12 mouse cellular contexts compared by ENCODE assay signal in the genomic region with DNA sequence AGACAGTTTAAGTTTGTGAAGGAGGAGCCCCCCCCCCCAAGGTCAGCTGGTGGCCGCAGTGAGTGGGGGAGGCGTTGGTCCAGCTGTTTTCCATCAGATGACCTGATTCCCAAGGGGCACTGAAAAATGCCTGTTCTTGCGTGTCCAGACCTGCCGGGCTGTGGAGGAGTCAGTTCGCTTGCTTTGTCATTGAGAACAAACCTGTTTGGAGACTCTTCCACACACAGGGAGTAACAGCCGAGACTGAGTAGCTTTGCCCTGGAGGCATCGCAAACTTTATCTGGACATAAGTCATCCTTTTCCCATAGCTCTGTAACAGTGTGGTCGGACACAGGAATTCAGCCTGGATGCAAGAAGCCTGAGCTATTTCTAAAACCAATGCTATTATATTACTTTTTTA. TPM values are rescaled to one million over a fixed set of nuclear protein-coding genes. Genes with fewer than 3 reads are reported as not detected.
DNase-seq lines count a peak whose midpoint lies in the region.
"Had no signal": no experiment of that assay in that cellular context is flagged by ENCODE, and none has a peak within 500 bp of the region (broad histone marks: within the 10 kb centered on the region; RNA-seq: fewer than 3 reads in every experiment).

No protein-coding gene starts in this region.

- peak; percentile 67 for DNase-seq in urinary bladder, postnatal 14 days (ENCODE audit: low spot score)
- no peak for DNase-seq in urinary bladder, adult 2 months (ENCODE audit: low spot score)
- DNase-seq in embryo, embryonic 10.5 days (ENCODE audit: low spot score) = peak; percentile 57
- peak; percentile 68 for DNase-seq in forelimb bud, embryonic 11.5 days (ENCODE audit: low read depth, low spot score)
- DNase-seq in urinary bladder, postnatal 36 days (ENCODE audit: low spot score in 2 of 2) = peak; percentile 37 to 65
- no peak for DNase-seq in adrenal gland, postnatal 25 days
- DNase-seq in cerebellum, adult 9-10 months = no peak
- DNase-seq: adrenal gland, postnatal 14 days; cerebellum, adult 11-12 months; kidney, adult 11 months; liver, embryonic 13.5 days had no signal

RNA-seq across cellular contexts. Expression of gene Ankrd35, which starts 4.5 kb away (rescaled TPM):
- polyA plus RNA-seq in urinary bladder, adult 2 months (2012; rRNA removed) = 9.5 TPM in 2 replicates
- total RNA-seq in adrenal gland, postnatal 25 days (2021) = 2.3 and 3.2 TPM in 2 replicates

RNA-seq across cellular contexts. Expression of gene Pias3, which starts 21.7 kb away (rescaled TPM):
- polyA plus RNA-seq in urinary bladder, adult 2 months (2012; rRNA removed) = 45.8 and 47.6 TPM in 2 replicates
- total RNA-seq in adrenal gland, postnatal 25 days (2021) = 27.6 and 33.1 TPM in 2 replicates

RNA-seq across cellular contexts. Expression of gene Itga10, which starts 29.1 kb away (rescaled TPM):
- polyA plus RNA-seq in urinary bladder, adult 2 months (2012; rRNA removed) = 3.5 and 3.8 TPM in 2 replicates
- total RNA-seq in adrenal gland, postnatal 25 days (2021) = 1.9 and 2.0 TPM in 2 replicates

RNA-seq across cellular contexts. Expression of gene Nudt17, which starts 33.9 kb away (rescaled TPM):
- polyA plus RNA-seq in urinary bladder, adult 2 months (2012; rRNA removed) = 2.5 and 2.9 TPM in 2 replicates
- 0.67 TPM in 1 of 2 replicates, not detected in the other for total RNA-seq in adrenal gland, postnatal 25 days (2021)

RNA-seq across cellular contexts. Expression of gene Gm42957, which starts 39.2 kb away (rescaled TPM):
- 0.08 and 0.09 TPM in 2 replicates for polyA plus RNA-seq in urinary bladder, adult 2 months (2012; rRNA removed)
- 0.55 and 0.71 TPM in 2 replicates for total RNA-seq in adrenal gland, postnatal 25 days (2021)
- polyA plus RNA-seq: heart, postnatal 0 days had no signal

Comparison
In these comparisons a context has a peak if more than half of its experiments do, and no peak if none do; other contexts are left out.
1. DNase-seq: peak in urinary bladder, postnatal 14 days (single experiment), embryo, embryonic 10.5 days (single experiment), forelimb bud, embryonic 11.5 days (single experiment) and urinary bladder, postnatal 36 days (2 of 2); none in urinary bladder, adult 2 months (single experiment), adrenal gland, postnatal 25 days (single experiment) and cerebellum, adult 9-10 months (single experiment).